ENCODE assay signal across 8 mouse cellular contexts in the genomic region with DNA sequence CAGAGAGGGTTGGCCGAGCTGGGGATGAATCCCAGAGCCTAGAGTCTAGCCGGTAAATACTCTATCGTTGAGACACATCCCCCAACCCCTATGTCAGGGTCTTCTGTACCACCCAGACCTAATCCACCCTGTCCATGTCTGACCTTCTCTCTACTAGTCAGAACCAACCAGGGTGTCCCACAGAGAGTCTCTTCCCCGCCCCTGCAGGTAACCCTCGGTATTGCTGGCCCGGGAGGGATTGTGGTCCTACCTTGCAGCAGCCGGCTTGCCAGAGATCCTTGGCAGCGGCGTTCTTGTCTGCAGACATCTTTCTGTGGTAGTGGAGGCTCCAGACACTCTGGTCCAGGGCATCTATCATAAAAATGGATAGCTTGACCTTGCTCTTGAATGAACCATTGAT. TPM values are rescaled to one million over a fixed set of nuclear protein-coding genes. Genes with fewer than 3 reads are reported as not detected.
DNase-seq lines count a peak whose midpoint lies in the region; ATAC-seq and TF ChIP-seq lines count a peak whose summit lies in the region.

No protein-coding gene starts in this region.

- H3K27me3 ChIP-seq in heart, postnatal 0 days (ENCODE audit: control insufficient read depth, insufficient read depth, low read length) = peaks cover 32% of the 10 kb centered on the region
- H3K27me3 ChIP-seq in stomach, embryonic 16.5 days (ENCODE audit: control insufficient read depth, insufficient read depth, low read length) = peaks cover 11% of the 10 kb centered on the region; the same call in 1 of the 2 replicates

- H3K36me3 ChIP-seq in heart, postnatal 0 days (replicated peaks; ENCODE audit: control insufficient read depth, insufficient read depth, low read length) = no peaks in the 10 kb centered on the region
- H3K36me3 ChIP-seq in stomach, embryonic 16.5 days (ENCODE audit: control insufficient read depth, insufficient read depth, low read length) = no peaks in the 10 kb centered on the region

- peak overlapping the region; percentile 27 for H3K4me2 ChIP-seq in heart, postnatal 0 days (ENCODE audit: low read depth, low read length)
- peak overlapping the region; percentile 23; the same call in 1 of the 2 replicates for H3K4me2 ChIP-seq in stomach, embryonic 16.5 days (ENCODE audit: low read depth, low read length)

- WGBS in heart, postnatal 0 days = 12% methylated on average over 9 of the region's 9 CpGs
- WGBS in stomach, embryonic 16.5 days = 19% methylated on average over 9 of the region's 9 CpGs

- H3K4me3 ChIP-seq in gastrocnemius, adult 2 months = no peak overlapping the region
- peak overlapping the region; percentile 23; the same call in 1 of the 2 replicates for H3K4me3 ChIP-seq in heart, postnatal 0 days (ENCODE audit: low read depth, low read length)
- H3K4me3 ChIP-seq in stomach, embryonic 16.5 days (replicated peaks; ENCODE audit: low read length) = no peak overlapping the region; the same call in 1 of the 2 replicates

- peak; percentile 38 for DNase-seq in gastrocnemius, adult 2 months
- DNase-seq in gastrocnemius, postnatal 36 days = no peak
- DNase-seq in ZHBTc4 (ENCODE audit: low read depth, low spot score) = peak; percentile 86
- DNase-seq in heart, postnatal 0 days (ENCODE audit: low spot score) = peak; percentile 39
- DNase-seq in kidney, postnatal 25 days = peak; percentile 76 to 79
- no peak for DNase-seq in frontal cortex, postnatal 25 days (ENCODE audit: low spot score in 2 of 2)

- peak; percentile 46 for TF ChIP-seq CTCF in gastrocnemius, adult 2 months (IDR thresholded peaks at IDR 0.05)
- TF ChIP-seq CTCF in heart, postnatal 0 days (IDR thresholded peaks at IDR 0.05; ENCODE audit: low read depth) = peak; percentile 53

- H3K27ac ChIP-seq in gastrocnemius, adult 2 months = no peak overlapping the region
- H3K27ac ChIP-seq in heart, postnatal 0 days (ENCODE audit: low read depth) = no peak overlapping the region
- H3K27ac ChIP-seq in stomach, embryonic 16.5 days (ENCODE audit: low read length) = no peak overlapping the region

- intact Hi-C loops in gastrocnemius, adult 2 months (cut with DNase I) = no loop called here
- intact Hi-C loops in gastrocnemius, postnatal 36 days (cut with DNase I) = loop anchor here (5.0 kb wide), 1 partner anchor 41 kb away; no protein-coding TSS in a partner anchor

- peaks cover 5% of the 10 kb centered on the region; the same call in 1 of the 2 replicates for H3K4me1 ChIP-seq in heart, postnatal 0 days (ENCODE audit: control insufficient read depth, insufficient read depth)
- H3K4me1 ChIP-seq in stomach, embryonic 16.5 days (ENCODE audit: control insufficient read depth, insufficient read depth, low read length) = peaks cover 7% of the 10 kb centered on the region

- no peaks in the 10 kb centered on the region for H3K9me3 ChIP-seq in heart, postnatal 0 days (replicated peaks; ENCODE audit: control insufficient read depth, low read length)
- H3K9me3 ChIP-seq in stomach, embryonic 16.5 days (replicated peaks; ENCODE audit: control insufficient read depth, low read length) = no peaks in the 10 kb centered on the region

- no peak overlapping the region for H3K9ac ChIP-seq in heart, postnatal 0 days (replicated peaks; ENCODE audit: low read depth, low read length)
- no peak overlapping the region for H3K9ac ChIP-seq in stomach, embryonic 16.5 days (ENCODE audit: low read length)

- no peak for TF ChIP-seq EP300 in heart, postnatal 0 days (IDR thresholded peaks at IDR 0.05; ENCODE audit: low read depth)

- no peak; the same call in 1 of the 2 replicates for ATAC-seq in heart, postnatal 0 days (ENCODE audit: insufficient read depth, low read depth)
- peak; percentile 94 for ATAC-seq in megakaryocyte-erythroid progenitor cell, adult 5-6 weeks (replicated peaks; ENCODE audit: low FRiP score, low TSS enrichment, poor library complexity, severe bottlenecking)
- no peak for ATAC-seq in stomach, embryonic 16.5 days (ENCODE audit: insufficient read depth, low FRiP score)

RNA-seq across cellular contexts. Expression of gene Cux1, which starts 13.9 kb away (rescaled TPM):
- total RNA-seq in gastrocnemius, adult 2 months (2021) = 10 to 100 TPM; 80.9 to 88.2 TPM
- total RNA-seq in gastrocnemius, postnatal 36 days (2021) = 10 to 100 TPM; 73.6 to 80.1 TPM
- total RNA-seq in heart, postnatal 0 days (2014; rRNA removed; ENCODE audit: low replicate concordance) = 89.5 and 118 TPM in 2 replicates
- 48.0 and 50.7 TPM in 2 replicates for polyA plus RNA-seq in heart, postnatal 0 days (2015; fragmentation: Nextera tagmentation; extraction: Ambion mirVana)
- total RNA-seq in megakaryocyte-erythroid progenitor cell, adult 5-6 weeks (2014; fragmentation: Nextera tagmentation) = 105 and 126 TPM in 2 replicates
- total RNA-seq in megakaryocyte-erythroid progenitor cell, adult 5-6 weeks (2017) = 97.0 and 146 TPM in 2 replicates
- 76.1 and 77.7 TPM in 2 replicates for polyA plus RNA-seq in stomach, embryonic 16.5 days (2015; fragmentation: Nextera tagmentation; extraction: Ambion mirVana)

Comparison
In these comparisons a context has a peak if more than half of its experiments do, and no peak if none do; other contexts are left out.
1. DNase-seq: peak in gastrocnemius, adult 2 months (single experiment), ZHBTc4 (single experiment), heart, postnatal 0 days (single experiment) and kidney, postnatal 25 days (2 of 2); none in gastrocnemius, postnatal 36 days (0 of 2) and frontal cortex, postnatal 25 days (0 of 2).